10 mouse cellular contexts compared by ENCODE assay signal in genomic region chr12:56535411-56536173, GRCm38 (mm10). TPM values are rescaled to one million over a fixed set of nuclear protein-coding genes. Genes with fewer than 3 reads are reported as not detected.
A peak's percentile ranks its signal among the peaks of the same experiment; 100 is the strongest.
DNase-seq lines count a peak whose midpoint lies in the region; ATAC-seq and TF ChIP-seq lines count a peak whose summit lies in the region.
"Had no signal": no experiment of that assay in that cellular context is flagged by ENCODE, and none has a peak within 500 bp of the region (broad histone marks: within the 10 kb centered on the region; RNA-seq: fewer than 3 reads in every experiment).

No protein-coding gene starts in this region.

- TF ChIP-seq CTCF in intestine, postnatal 0 days (IDR thresholded peaks at IDR 0.05; ENCODE audit: low read depth): no peak

- DNase-seq in embryonic facial prominence, embryonic 11.5 days (ENCODE audit: low spot score): no peak
- no peak for DNase-seq in spleen, postnatal 36 days (ENCODE audit: low spot score in 2 of 2)
- DNase-seq in adrenal gland, postnatal 10 days: no peak
- DNase-seq in kidney, postnatal 14 days: no peak
- DNase-seq: right cerebral cortex, postnatal 14 days had no signal

- H3K9ac ChIP-seq in hindbrain, embryonic 16.5 days (ENCODE audit: low read depth, low read length): no peak overlapping the region
- H3K9ac ChIP-seq in hindbrain, embryonic 12.5 days: no peak overlapping the region
- no peak overlapping the region for H3K9ac ChIP-seq in embryonic facial prominence, embryonic 11.5 days (replicated peaks; ENCODE audit: low read length)
- no peak overlapping the region for H3K9ac ChIP-seq in intestine, postnatal 0 days (ENCODE audit: low read depth, low read length)
- no peak overlapping the region for H3K9ac ChIP-seq in midbrain, embryonic 12.5 days (replicated peaks)

- H3K4me1 ChIP-seq in hindbrain, embryonic 16.5 days (ENCODE audit: control insufficient read depth, insufficient read depth, low read depth, low read length): peaks cover 8% of the 10 kb centered on the region; the same call in 1 of the 2 replicates
- peaks cover 9% of the 10 kb centered on the region for H3K4me1 ChIP-seq in hindbrain, embryonic 12.5 days
- H3K4me1 ChIP-seq in embryonic facial prominence, embryonic 11.5 days (ENCODE audit: control insufficient read depth, insufficient read depth, low read length): peaks cover 3% of the 10 kb centered on the region; the same call in 1 of the 2 replicates
- H3K4me1 ChIP-seq in intestine, postnatal 0 days (replicated peaks; ENCODE audit: control insufficient read depth, insufficient read depth, low read length): no peaks in the 10 kb centered on the region
- peaks cover 9% of the 10 kb centered on the region; the same call in 1 of the 2 replicates for H3K4me1 ChIP-seq in midbrain, embryonic 12.5 days

- ATAC-seq in hindbrain, embryonic 16.5 days: peak; percentile 43; the same call in 1 of the 2 replicates
- no peak for ATAC-seq in hindbrain, embryonic 12.5 days (ENCODE audit: low FRiP score)
- ATAC-seq in embryonic facial prominence, embryonic 11.5 days (replicated peaks; ENCODE audit: insufficient number of reproducible peaks, low FRiP score, low TSS enrichment, low read depth): no peak
- ATAC-seq in intestine, postnatal 0 days: no peak
- no peak for ATAC-seq in midbrain, embryonic 12.5 days (ENCODE audit: low FRiP score, low read depth)

- peaks cover 65% of the 10 kb centered on the region for H3K27me3 ChIP-seq in hindbrain, embryonic 16.5 days (replicated peaks; ENCODE audit: control insufficient read depth, insufficient read depth, low read length)
- peaks cover 98% of the 10 kb centered on the region for H3K27me3 ChIP-seq in hindbrain, embryonic 12.5 days
- peaks cover 79% of the 10 kb centered on the region for H3K27me3 ChIP-seq in embryonic facial prominence, embryonic 11.5 days (ENCODE audit: control insufficient read depth, insufficient read depth, low read length)
- peaks cover 98% of the 10 kb centered on the region for H3K27me3 ChIP-seq in intestine, postnatal 0 days (replicated peaks; ENCODE audit: control insufficient read depth, insufficient read depth, low read length)
- H3K27me3 ChIP-seq in midbrain, embryonic 12.5 days: peaks cover 99% of the 10 kb centered on the region

- WGBS in hindbrain, embryonic 16.5 days: 0% methylated on average over 31 of the region's 36 CpGs
- 2% methylated on average over 29 of the region's 36 CpGs for WGBS in hindbrain, embryonic 12.5 days
- under 1% methylated on average over 31 of the region's 36 CpGs for WGBS in embryonic facial prominence, embryonic 11.5 days
- 0% methylated on average over 25 of the region's 36 CpGs for whole genome bisulfite sequencing in intestine, postnatal 0 days
- 0% methylated on average over 23 of the region's 36 CpGs for WGBS in midbrain, embryonic 12.5 days

- H3K4me2 ChIP-seq in hindbrain, embryonic 16.5 days (ENCODE audit: low read length): no peak overlapping the region
- H3K4me2 ChIP-seq in hindbrain, embryonic 12.5 days (replicated peaks): no peak overlapping the region
- 0 out of 2 replicates have a peak overlapping the region, but pooled peaks have one; percentile 2 for H3K4me2 ChIP-seq in embryonic facial prominence, embryonic 11.5 days (ENCODE audit: low read depth, low read length)
- 0 out of 2 replicates have a peak overlapping the region, but pooled peaks have one; percentile 9 for H3K4me2 ChIP-seq in intestine, postnatal 0 days (replicated peaks; ENCODE audit: low read depth)
- H3K4me2 ChIP-seq in midbrain, embryonic 12.5 days (replicated peaks): peak overlapping the region; percentile 38; the same call in 1 of the 2 replicates

- H3K36me3 ChIP-seq in hindbrain, embryonic 16.5 days (ENCODE audit: control insufficient read depth, insufficient read depth, low read length): no peaks in the 10 kb centered on the region
- no peaks in the 10 kb centered on the region for H3K36me3 ChIP-seq in hindbrain, embryonic 12.5 days
- no peaks in the 10 kb centered on the region for H3K36me3 ChIP-seq in embryonic facial prominence, embryonic 11.5 days (replicated peaks; ENCODE audit: control insufficient read depth, insufficient read depth, low read depth, low read length)
- H3K36me3 ChIP-seq in intestine, postnatal 0 days (ENCODE audit: control insufficient read depth, insufficient read depth): no peaks in the 10 kb centered on the region
- H3K36me3 ChIP-seq in midbrain, embryonic 12.5 days: no peaks in the 10 kb centered on the region

- no peak overlapping the region for H3K27ac ChIP-seq in hindbrain, embryonic 16.5 days (ENCODE audit: low read depth, low read length)
- H3K27ac ChIP-seq in hindbrain, embryonic 12.5 days: no peak overlapping the region
- H3K27ac ChIP-seq in embryonic facial prominence, embryonic 11.5 days (replicated peaks; ENCODE audit: low read depth, low read length): no peak overlapping the region
- H3K27ac ChIP-seq in intestine, postnatal 0 days (ENCODE audit: low read depth, low read length): no peak overlapping the region
- H3K27ac ChIP-seq in midbrain, embryonic 12.5 days (replicated peaks): peak overlapping the region; percentile 42; the same call in 1 of the 2 replicates

- no peak overlapping the region for H3K4me3 ChIP-seq in hindbrain, embryonic 16.5 days (ENCODE audit: low read length)
- no peak overlapping the region for H3K4me3 ChIP-seq in hindbrain, embryonic 12.5 days
- H3K4me3 ChIP-seq in embryonic facial prominence, embryonic 11.5 days (ENCODE audit: low read depth, low read length): peak overlapping the region; percentile 19
- peak overlapping the region; percentile 7; the same call in 1 of the 2 replicates for H3K4me3 ChIP-seq in intestine, postnatal 0 days (ENCODE audit: low read depth, low read length)
- peak overlapping the region; percentile 31 for H3K4me3 ChIP-seq in midbrain, embryonic 12.5 days

- 0 out of 2 replicates have a peak, but pooled peaks cover 2% of the 10 kb centered on the region for H3K9me3 ChIP-seq in hindbrain, embryonic 16.5 days (ENCODE audit: control insufficient read depth, low read length)
- H3K9me3 ChIP-seq in hindbrain, embryonic 12.5 days (replicated peaks): no peaks in the 10 kb centered on the region
- no peaks in the 10 kb centered on the region for H3K9me3 ChIP-seq in embryonic facial prominence, embryonic 11.5 days (replicated peaks; ENCODE audit: control insufficient read depth, low read length)
- H3K9me3 ChIP-seq in intestine, postnatal 0 days (ENCODE audit: control insufficient read depth): no peaks in the 10 kb centered on the region
- no peaks in the 10 kb centered on the region for H3K9me3 ChIP-seq in midbrain, embryonic 12.5 days

RNA-seq across cellular contexts. Expression of gene Nkx2-1, which starts 1.1 kb away (rescaled TPM):
- 0.54 TPM in 1 of 2 replicates, not detected in the other for polyA plus RNA-seq in hindbrain, embryonic 16.5 days (2015; fragmentation: Nextera tagmentation; extraction: Ambion mirVana)
- 0.12 and 1.7 TPM in 2 replicates for polyA plus RNA-seq in hindbrain, embryonic 12.5 days (2016; fragmentation: Nextera tagmentation; extraction: Ambion mirVana)
- polyA plus RNA-seq in embryonic facial prominence, embryonic 11.5 days (2014; fragmentation: Nextera tagmentation; extraction: Ambion mirVana): 6.9 and 17.0 TPM in 2 replicates
- polyA plus RNA-seq in intestine, postnatal 0 days (2015; fragmentation: Nextera tagmentation; extraction: Ambion mirVana): not detected in 2 replicates
- polyA plus RNA-seq in midbrain, embryonic 12.5 days (2016; fragmentation: Nextera tagmentation; extraction: Ambion mirVana): 5.2 and 9.3 TPM in 2 replicates
- not detected for total RNA-seq in adrenal gland, postnatal 10 days (2021)
- total RNA-seq: gastrocnemius, adult 8-10 months had no signal

Comparison
In these comparisons a context has a peak if more than half of its experiments do, and no peak if none do; other contexts are left out.
1. H3K4me2 ChIP-seq: peak in embryonic facial prominence, embryonic 11.5 days (single experiment), intestine, postnatal 0 days (single experiment) and midbrain, embryonic 12.5 days (single experiment); none in hindbrain, embryonic 16.5 days (single experiment) and hindbrain, embryonic 12.5 days (single experiment).
2. H3K4me3 ChIP-seq: peak in embryonic facial prominence, embryonic 11.5 days (single experiment), intestine, postnatal 0 days (single experiment) and midbrain, embryonic 12.5 days (single experiment); none in hindbrain, embryonic 16.5 days (single experiment) and hindbrain, embryonic 12.5 days (single experiment).